Mouse (Mus musculus) splenic B cell, adult 2 months (primary cell): ENCODE measurements around the gene Edn2.

ENCODE experiments used
- DNase-seq: peaks from one replicate; pipeline ENCODE4 v3.0.0-alpha.2; 2011; ENCODE audit warnings: low read depth, low spot score
- H3K27me3 ChIP-seq: 2 replicates; pipeline ENCODE4 v1.6.1; 2012; ENCODE audit warnings: mild to moderate bottlenecking, low read length, moderate library complexity, mixed read lengths; ENCODE audit not compliant: control insufficient read depth, poor library complexity, insufficient read depth, severe bottlenecking
- H3K36me3 ChIP-seq: 2 replicates; pipeline ENCODE4 v1.6.1; 2012; ENCODE audit warnings: mild to moderate bottlenecking, low read length, moderate library complexity, mixed read lengths; ENCODE audit not compliant: control insufficient read depth, poor library complexity, insufficient read depth, severe bottlenecking

Edn2 gene

DNA sequence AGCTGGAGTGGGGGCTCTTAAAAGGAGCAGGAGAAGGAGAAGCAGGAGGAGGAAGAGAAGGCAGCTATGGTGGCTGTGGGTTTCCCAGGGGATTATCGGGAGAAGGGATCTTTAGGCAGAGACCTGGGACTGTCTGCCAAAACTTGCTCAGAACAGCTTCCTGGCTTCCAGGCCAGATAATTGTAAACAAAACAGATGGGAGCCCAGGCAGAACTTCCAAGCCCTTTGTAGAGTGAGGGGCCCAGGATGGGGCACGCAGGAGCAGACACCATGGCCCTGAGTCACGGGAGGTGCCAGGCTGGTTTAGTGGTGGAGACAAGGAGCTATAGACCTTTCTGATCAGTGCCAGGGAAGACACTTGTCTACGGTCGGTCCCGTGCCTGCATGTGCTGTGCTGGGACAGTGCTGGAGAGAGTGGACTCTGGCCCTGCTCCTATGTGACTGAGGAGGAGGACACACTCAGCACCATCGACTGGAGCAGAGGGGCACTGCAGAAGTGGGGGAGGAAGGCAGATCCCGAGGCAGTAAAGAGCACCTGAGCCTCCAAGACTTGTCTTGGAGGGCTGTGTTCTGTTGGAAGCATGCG lies 43.4 kb downstream of the Edn2 start:
- DNase-seq, result no peak
- no peaks in the 10 kb centered on the region for H3K27me3 ChIP-seq
- no peaks in the 10 kb centered on the region for H3K36me3 ChIP-seq

DNA sequence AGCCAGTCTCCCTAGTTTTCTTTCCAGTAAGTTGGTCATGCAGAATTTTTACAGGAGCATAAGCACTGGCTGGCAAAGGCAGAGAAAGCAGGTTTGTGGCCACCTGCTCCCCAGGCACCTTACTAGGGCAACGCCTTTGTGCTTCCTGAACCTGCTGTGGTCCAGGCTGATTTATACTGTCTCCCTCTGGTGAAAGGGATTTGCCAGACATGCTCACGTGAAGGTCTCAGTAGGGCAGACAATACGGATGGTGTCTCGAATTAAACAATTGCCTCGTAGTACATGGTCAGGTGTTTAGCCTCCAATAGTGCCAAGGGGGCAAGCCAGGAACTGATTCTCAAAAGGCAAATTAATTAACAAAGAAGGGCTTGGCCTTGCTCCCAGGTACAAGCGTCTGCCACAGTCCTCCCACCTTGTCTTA lies 45.5 kb downstream of the Edn2 start:
- H3K36me3 ChIP-seq, result no peaks in the 10 kb centered on the region
- no peaks in the 10 kb centered on the region for H3K27me3 ChIP-seq
- DNase-seq, result no peak

DNA sequence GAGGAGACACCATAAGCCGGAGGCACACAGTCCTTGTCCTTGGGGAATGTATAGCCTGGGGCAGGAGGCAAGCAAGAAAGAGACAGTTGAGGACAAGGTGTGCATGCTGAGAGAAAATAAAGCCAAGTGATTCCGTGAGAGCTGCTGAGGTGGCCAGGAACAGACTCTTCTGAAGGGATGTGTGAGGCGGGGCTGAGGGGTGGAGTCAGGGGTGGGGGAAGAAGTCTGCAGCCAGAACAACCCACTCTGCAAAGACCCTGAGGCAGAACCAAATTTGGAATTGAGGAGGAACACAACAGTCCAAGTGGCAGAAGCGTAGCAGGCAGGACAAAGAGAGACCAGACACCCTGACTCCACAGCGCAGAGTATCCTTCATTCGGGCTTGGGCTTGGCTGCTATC lies 51.1 kb downstream of the Edn2 start:
- no peak for DNase-seq
- no peaks in the 10 kb centered on the region for H3K36me3 ChIP-seq

DNA sequence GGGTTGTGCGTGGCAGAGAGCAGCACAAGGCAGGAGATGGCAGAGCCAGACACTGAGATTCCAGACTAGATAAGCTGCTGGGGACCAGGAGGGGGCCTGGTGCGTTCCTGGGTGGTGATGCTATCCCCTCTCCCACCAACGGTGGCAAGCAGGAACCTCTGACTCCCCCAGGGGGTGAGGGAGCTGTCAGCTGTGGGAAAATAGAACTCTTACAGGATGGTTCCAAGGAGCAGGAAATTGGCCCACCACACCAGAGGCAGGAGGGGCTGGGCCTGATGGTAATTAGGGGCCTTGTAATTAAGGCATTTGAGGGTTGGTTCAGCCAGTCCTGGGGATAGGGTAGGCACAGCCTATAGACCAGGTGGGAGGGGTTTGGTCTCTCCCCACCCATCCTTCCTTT lies 51.8 kb downstream of the Edn2 start:
- H3K27me3 ChIP-seq, result no peaks in the 10 kb centered on the region
- no peaks in the 10 kb centered on the region for H3K36me3 ChIP-seq
- no peak for DNase-seq

More for the DNA sequence above, 51.1 kb downstream of the Edn2 start:
- no peaks in the 10 kb centered on the region for H3K27me3 ChIP-seq

DNA sequence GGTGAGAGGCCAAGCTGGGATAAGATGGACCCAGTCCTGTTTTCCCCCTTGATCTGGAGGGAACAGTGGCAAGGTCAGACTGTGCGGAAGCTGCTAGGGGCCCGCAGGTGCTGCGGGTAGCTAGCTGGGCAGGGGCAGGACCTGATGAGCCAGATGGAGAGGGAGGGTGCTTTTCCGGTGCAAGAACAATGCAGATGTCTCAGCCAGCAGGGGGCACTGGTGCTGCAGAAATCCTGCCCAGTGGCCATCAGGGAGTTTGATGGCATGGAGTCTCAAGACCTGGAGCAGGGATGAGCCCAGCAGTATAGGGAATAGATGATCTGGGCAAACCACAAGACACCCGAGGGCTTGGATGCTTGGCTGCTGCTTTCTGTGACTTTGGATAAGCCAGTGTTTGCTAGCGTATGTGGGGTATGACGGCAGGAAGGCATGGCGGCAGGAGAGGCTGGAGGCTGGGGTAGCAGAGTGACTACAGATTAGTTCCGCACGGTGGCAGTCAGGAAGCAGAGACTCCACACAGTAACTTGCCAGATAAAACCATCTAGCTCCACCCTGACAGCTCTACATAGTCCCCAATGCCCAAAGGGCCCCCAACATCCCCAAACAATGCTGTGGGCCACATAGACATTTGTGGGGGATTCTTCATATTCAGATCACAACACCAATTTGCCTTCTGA lies 55.0 kb downstream of the Edn2 start:
- Histone ChIP-seq H3K36me3 (no peaks in the 10 kb centered on the region), H3K27me3 (no peaks in the 10 kb centered on the region)
- DNase-seq, result peak; percentile 25

DNA sequence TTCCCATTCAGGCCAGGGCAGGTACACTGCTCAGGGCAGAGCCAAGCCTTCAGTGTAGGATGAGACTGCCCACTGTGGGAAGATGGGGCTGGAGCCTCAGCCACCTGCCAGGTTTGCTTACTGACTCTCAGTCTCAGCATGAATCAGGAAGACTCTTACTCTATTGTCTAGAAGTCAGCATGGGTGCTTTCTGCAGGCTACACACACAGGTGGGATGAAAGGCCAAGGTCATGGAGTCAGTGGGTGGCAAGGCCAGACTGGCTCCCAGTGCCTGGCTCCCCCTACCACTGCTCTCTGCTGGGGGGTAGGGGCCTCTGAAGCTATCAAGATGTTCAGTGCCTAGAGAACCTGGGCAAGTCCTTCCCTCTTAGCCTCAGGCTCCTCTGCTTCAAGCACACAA lies 55.9 kb downstream of the Edn2 start:
- no peak for DNase-seq
- Histone ChIP-seq H3K36me3 (no peaks in the 10 kb centered on the region), H3K27me3 (no peaks in the 10 kb centered on the region)
